Mouse (Mus musculus) left cerebral cortex, postnatal 4 days (tissue): Measurements from ENCODE around the gene Ahnak2. TPM values are rescaled to one million over a fixed set of nuclear protein-coding genes. Genes with fewer than 3 reads are reported as not detected.

Source experiments
- DNase-seq: peaks from one replicate; pipeline ENCODE4 v3.0.0-alpha.2; 2022
- intact Hi-C: fragments of 180-260 bp; cut with DNase I; formaldehyde crosslinking; loops from one replicate; pipeline ENCODE4 v1.15.1; 2025
- total RNA-seq, 2 experiments: library from RNA; stranded (reverse); gene quantifications; 2 replicates each; pipeline ENCODE4 v1.2.3; 2021

Ahnak2 gene
- total RNA-seq, 2 experiments from 2014 or later, result 28.1 to 28.2 TPM

- peak; percentile 0 for DNase-seq
- intact Hi-C loops, result no loop called here
These were observed 39.3 kb downstream of the Ahnak2 start for GRCm38 (mm10) chr12:112763176-112763575.

- DNase-seq, result peak; percentile 5
- intact Hi-C loops, result no loop called here
These were observed 40.4 kb downstream of the Ahnak2 start for GRCm38 (mm10) chr12:112762018-112762417.

- intact Hi-C loops, result no loop called here
These were observed 41.0 kb downstream of the Ahnak2 start for GRCm38 (mm10) chr12:112761411-112761810.

GRCm38 (mm10) chr12:112760154-112760926 is 42.1 kb downstream of the Ahnak2 start, which contains the start of gene Pld4:
Gene Pld4 (plus strand): TSS chr12:112760655.
- intact Hi-C loops, result no loop called here
- no peak for DNase-seq

More at GRCm38 (mm10) chr12:112761411-112761810, 41.0 kb downstream of the Ahnak2 start:
- DNase-seq, result no peak

- intact Hi-C loops, result no loop called here
- DNase-seq, result no peak
These were observed 43.0 kb downstream of the Ahnak2 start for GRCm38 (mm10) chr12:112759471-112759870.

GRCm38 (mm10) chr12:112757896-112758295 is 44.6 kb downstream of the Ahnak2 start:
- intact Hi-C loops, result no loop called here

GRCm38 (mm10) chr12:112755900-112756299 is 46.6 kb downstream of the Ahnak2 start:
- DNase-seq, result no peak
- intact Hi-C loops, result no loop called here

More at GRCm38 (mm10) chr12:112757896-112758295, 44.6 kb downstream of the Ahnak2 start:
- DNase-seq, result peak; percentile 0

- no peak for DNase-seq
- intact Hi-C loops, result no loop called here
These were observed 50.1 kb downstream of the Ahnak2 start for GRCm38 (mm10) chr12:112752399-112752798.

GRCm38 (mm10) chr12:112750976-112751375 is 51.5 kb downstream of the Ahnak2 start:
- no peak for DNase-seq
- intact Hi-C loops, result no loop called here

GRCm38 (mm10) chr12:112747606-112747970 is 54.9 kb downstream of the Ahnak2 start:
- DNase-seq, result no peak
- intact Hi-C loops, result no loop called here

GRCm38 (mm10) chr12:112746808-112747605 is 55.5 kb downstream of the Ahnak2 start:
- peak; percentile 37 for DNase-seq
- intact Hi-C loops, result no loop called here

- intact Hi-C loops, result no loop called here
- no peak for DNase-seq
These were observed 56.0 kb downstream of the Ahnak2 start for GRCm38 (mm10) chr12:112746461-112746807.

- intact Hi-C loops, result no loop called here
- DNase-seq, result peak; percentile 18
These were observed 56.7 kb downstream of the Ahnak2 start for GRCm38 (mm10) chr12:112745716-112746115.

- intact Hi-C loops, result no loop called here
- peak; percentile 63 for DNase-seq
These were observed 57.4 kb downstream of the Ahnak2 start for GRCm38 (mm10) chr12:112744891-112745580.

- intact Hi-C loops, result no loop called here
- DNase-seq, result peak; percentile 17
These were observed 58.2 kb downstream of the Ahnak2 start for GRCm38 (mm10) chr12:112744211-112744610.

GRCm38 (mm10) chr12:112743168-112743975 is 59.1 kb downstream of the Ahnak2 start:
- intact Hi-C loops, result no loop called here
- DNase-seq, result peak; percentile 85

GRCm38 (mm10) chr12:112742768-112743167 is 59.7 kb downstream of the Ahnak2 start:
- intact Hi-C loops, result no loop called here
- DNase-seq, result peak; percentile 14

GRCm38 (mm10) chr12:112739023-112739568 is 63.4 kb downstream of the Ahnak2 start:
- DNase-seq, result peak; percentile 86
- intact Hi-C loops, result no loop called here

- peak; percentile 18 for DNase-seq
These were observed 64.0 kb downstream of the Ahnak2 start for GRCm38 (mm10) chr12:112738281-112739022.

More at GRCm38 (mm10) chr12:112738281-112739022, 64.0 kb downstream of the Ahnak2 start:
- intact Hi-C loops, result no loop called here
